Mouse (Mus musculus) spleen, adult 12 weeks (tissue): Measurements from ENCODE around the gene Barx2.

Experiments
- DNase-seq: peaks from one replicate; pipeline ENCODE4 v3.0.0; 2022; ENCODE audit warnings: low spot score

Barx2 gene

DNA sequence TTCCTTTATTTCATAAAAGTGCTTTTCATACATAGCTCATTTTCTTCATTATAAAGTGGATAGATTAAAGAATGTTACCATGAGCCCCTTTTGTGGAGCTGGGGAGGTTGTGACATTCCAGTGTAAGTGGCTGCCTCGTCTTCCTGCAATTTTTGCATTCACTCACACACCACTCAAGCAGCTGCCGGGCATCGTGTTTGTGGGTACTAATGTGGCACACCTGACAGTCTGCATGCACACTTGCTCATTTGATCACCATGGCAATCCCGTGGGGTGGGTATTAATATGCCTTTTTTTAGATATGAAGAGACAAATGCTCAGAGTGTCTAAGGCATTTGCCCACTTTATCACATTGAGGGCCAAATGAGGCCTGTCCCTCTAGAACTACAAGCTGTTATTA lies 24.9 kb downstream of the Barx2 start:
- no peak for DNase-seq

DNA sequence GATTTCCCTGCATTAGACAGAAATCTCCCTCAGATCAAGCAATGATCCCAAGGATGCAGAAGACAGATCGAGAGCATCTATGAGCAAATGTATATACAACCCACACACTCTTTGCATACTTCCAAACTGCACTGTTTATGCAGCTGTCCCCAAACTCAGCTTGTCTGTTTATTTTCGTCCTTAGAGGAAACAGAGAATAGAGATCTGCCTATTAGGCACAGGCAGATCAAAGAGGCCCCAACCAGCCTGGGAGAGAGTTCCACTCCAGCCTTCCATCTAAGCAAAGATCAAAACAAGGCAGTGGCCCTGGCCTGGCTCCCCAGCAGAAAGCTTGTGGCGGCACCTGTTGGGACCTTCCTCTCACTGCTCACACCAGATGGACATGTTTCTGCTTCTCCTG lies 27.0 kb downstream of the Barx2 start:
- no peak for DNase-seq

GRCm38 (mm10) chr9:31882376-31882775 lies 30.9 kb downstream of the Barx2 start:
- no peak for DNase-seq

DNA sequence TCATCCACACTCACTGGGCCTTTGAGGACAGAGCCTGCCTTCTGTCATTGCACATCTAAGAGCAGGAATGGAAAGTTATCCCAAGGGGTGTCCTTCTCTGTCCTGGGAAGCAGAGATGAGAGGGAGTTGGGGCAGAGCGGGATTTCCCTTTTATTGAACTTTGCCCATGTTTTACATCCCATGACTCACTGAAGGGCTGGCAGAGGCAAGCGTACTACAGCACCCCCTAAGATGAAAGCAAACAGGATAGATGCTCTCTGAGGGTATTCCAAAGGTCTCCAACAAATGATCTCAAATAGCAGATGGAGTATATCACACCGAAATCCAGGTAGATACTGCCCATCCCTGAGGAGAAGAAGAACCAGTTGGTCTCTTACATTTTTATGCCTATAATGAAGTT lies 37.7 kb downstream of the Barx2 start:
- DNase-seq, result no peak

GRCm38 (mm10) chr9:31874236-31874635 lies 39.0 kb downstream of the Barx2 start:
- no peak for DNase-seq

- DNase-seq, result no peak
Observed at GRCm38 (mm10) chr9:31871410-31871809, 41.9 kb downstream of the Barx2 start.

GRCm38 (mm10) chr9:31868823-31869460 lies 44.3 kb downstream of the Barx2 start:
- no peak for DNase-seq

DNA sequence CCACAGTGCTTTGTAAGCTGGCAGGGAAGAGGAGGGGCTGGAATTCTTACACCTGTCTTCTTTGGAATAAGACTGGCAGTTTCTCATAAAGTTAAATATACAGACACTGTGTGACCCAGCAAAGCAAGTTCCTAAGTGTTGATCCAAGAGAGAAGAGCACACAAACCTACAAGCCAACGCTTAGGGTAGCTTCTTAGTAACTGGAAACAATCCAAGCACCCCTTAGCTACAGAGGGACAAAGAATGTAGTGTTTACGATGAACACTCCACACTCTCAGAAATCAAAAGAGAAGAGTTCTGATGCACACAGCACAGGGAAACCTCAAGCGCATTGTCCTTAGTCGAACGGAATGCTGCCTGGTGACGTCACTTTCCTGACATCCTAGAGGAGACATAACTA lies 49.4 kb downstream of the Barx2 start:
- no peak for DNase-seq

GRCm38 (mm10) chr9:31859446-31859845 lies 53.8 kb downstream of the Barx2 start:
- DNase-seq, result no peak

- DNase-seq, result no peak
Observed at GRCm38 (mm10) chr9:31858720-31859340, 54.4 kb downstream of the Barx2 start.

- DNase-seq, result no peak
Observed at GRCm38 (mm10) chr9:31857512-31857911, 55.8 kb downstream of the Barx2 start.

GRCm38 (mm10) chr9:31856437-31856836 lies 56.8 kb downstream of the Barx2 start:
- DNase-seq, result no peak

DNA sequence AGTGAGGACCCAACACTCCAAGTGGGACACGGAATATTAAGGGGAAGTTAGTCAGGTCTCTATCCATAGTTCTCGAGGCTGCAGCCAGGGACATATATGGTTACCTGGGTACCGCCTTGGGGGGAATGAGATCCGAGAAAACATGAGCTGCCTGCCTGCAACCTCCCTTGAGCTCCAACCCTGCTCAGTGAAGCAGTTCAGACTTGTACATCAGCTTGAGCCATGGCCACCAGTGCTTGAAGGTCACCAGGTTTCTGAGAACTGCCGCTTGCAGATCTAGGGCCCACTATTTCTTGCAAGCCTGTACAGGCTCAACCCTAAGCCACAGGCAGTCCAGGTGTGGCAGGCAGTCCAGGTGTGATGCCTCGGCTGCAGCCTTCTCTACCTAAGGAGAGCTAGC lies 57.6 kb downstream of the Barx2 start:
- DNase-seq, result no peak

GRCm38 (mm10) chr9:31851710-31852109 lies 61.6 kb downstream of the Barx2 start:
- DNase-seq, result no peak

DNA sequence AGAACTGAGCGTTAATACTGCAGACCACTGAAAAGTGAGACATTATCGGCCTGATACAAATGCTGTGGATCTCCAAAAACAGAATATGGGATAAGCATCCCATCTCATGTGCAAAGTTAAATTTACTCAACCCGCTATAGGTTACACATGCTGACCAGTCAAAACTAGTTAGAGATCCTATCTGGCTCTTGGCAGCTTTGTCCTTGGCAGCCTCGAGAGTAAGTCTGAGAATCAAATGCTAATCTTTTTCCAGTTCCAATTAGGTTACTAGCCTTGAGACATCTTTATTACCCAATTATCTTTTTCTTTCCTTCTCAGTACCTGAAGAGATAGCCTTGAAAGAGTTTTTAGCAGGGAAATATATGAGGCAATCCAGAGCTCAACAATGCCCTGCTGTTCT lies 62.6 kb downstream of the Barx2 start:
- DNase-seq, result no peak

DNA sequence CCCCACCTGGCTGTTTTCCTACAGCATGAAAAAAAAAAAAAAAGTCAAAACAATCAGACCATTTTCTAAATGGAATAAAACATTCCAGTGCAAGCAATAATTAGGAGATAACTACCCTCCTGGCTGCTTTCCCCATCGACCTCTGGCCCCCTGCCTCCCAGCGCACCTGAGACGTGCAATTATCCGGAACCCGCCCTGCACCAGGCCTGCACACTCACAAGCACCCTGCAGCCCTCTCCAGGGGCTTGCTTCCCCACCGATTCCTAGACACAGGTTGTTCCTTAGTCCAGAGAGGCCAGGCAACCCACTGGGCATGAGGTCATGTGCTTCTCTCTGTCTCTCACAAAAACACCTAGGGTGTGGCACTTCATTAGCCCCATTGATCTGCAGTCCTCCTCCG lies 63.9 kb downstream of the Barx2 start:
- DNase-seq, result no peak

DNA sequence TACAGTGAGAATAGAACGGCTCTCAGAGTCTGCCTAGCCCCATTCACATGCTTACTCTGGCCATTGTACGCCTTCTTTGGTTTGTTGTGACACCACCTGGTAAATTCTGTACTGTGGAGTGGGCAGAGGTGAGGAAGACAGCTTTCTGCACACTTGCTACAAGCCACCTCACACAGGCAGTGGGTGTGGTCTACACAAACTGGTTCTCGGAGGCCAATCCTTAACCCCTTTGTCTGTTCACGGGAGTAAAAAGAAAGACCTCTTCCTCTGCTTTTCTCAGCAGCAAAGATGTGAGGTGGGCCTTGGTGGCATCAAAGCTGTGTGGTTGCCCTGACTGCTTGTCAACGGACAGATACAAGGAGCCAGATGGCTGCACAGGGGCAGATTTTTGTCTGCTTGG lies 68.6 kb downstream of the Barx2 start:
- no peak for DNase-seq

DNA sequence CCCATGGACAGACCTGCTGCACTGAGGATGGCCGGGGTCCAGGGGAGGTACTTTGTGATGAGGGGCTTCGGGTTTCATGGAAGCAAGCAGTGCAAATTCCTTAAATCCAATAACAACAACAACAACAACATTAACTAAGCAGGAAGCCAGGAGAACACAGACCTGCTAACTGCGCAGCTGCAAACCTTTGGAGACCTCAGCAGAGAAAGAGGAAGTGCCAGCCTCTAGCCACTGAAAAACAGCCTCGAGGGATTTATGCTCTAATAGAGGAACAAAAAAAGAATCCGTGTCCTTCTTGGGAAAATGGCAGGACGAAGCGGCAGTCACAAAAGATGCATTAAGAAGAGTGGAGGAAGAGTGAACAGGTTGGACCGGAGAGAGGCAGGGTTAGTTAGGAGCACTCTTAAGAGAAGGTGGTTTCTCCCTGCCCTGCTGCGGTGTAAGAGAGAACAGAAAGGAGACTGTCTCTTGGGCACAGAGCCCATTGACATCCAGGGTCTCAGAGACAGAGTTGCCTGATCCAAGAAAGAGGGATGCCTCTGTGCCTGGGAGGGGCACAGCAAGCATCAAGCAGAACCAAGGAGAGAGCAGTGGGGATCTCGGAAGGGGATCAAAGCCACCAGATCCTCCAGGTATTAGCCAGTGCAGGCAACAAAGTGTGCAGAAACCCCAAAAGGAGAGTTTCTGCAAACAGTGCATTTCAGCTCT lies 72.0 kb downstream of the Barx2 start:
- DNase-seq, result no peak

DNA sequence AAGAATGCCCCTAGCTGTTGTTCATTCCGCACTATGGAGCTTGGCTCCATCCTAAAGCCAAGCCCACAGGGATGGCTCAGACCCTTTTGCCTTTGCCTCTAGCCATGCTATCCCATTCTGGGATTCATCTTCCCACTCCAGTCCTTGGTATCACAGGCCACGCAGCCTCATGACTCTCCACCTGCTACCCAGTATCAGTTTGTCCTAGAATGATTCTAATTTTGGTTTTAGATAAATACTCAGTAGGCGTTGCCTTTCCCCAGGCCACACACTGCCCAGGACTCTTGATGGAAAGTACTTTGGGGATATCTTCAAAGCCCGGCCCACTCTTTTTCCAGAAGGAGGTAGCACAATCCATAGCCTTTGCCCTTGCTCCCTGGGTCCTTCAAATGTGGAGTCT lies 72.7 kb downstream of the Barx2 start:
- no peak for DNase-seq

DNA sequence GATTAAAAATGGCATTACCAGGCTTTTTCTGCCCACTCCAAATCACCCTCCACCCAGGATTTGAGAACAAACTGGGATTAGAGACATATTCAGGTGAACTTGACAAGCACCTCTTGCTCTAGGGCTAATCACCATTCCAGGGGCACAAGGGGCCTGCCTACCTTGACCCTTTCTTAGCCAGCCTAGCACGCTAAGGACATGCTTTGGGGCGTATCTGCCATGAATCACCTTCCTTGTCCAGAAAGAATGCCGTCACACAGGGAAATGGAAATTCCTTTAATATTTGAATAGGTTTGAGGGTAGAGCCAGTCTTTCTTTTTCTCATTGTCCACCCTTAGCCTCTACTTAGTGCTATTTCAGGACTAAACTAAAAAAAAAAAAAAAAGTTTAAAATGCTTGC lies 73.2 kb downstream of the Barx2 start:
- no peak for DNase-seq

GRCm38 (mm10) chr9:31839106-31840027 lies 73.9 kb downstream of the Barx2 start:
- DNase-seq, result no peak

GRCm38 (mm10) chr9:31838047-31838446 lies 75.2 kb downstream of the Barx2 start:
- DNase-seq, result no peak

GRCm38 (mm10) chr9:31808753-31809152 lies 104.5 kb downstream of the Barx2 start:
- DNase-seq, result no peak
